Mouse (Mus musculus) macrophage (primary cell): ENCODE results near the gene Bricd5. TPM values are rescaled to one million over a fixed set of nuclear protein-coding genes. Genes with fewer than 3 reads are reported as not detected.
"Not testable (repeated sequence)": the region's sequence is repeated elsewhere in the genome, so short reads cannot be mapped to it uniquely, and the experiment has no call there.

Source experiments
- H3K27ac ChIP-seq: fragments of 350-480 bp; formaldehyde crosslinking; 2 replicates; pipeline ENCODE4 v1.9.0; 2021
- H3K36me3 ChIP-seq: fragments of 350-480 bp; formaldehyde crosslinking; 2 replicates; pipeline ENCODE4 v1.9.0; 2021; ENCODE audit errors: inconsistent target
- H3K4me3 ChIP-seq: fragments of 350-480 bp; formaldehyde crosslinking; 2 replicates; pipeline ENCODE4 v1.9.0; 2021; ENCODE audit errors: inconsistent target
- H3K79me2 ChIP-seq: fragments of 350-480 bp; formaldehyde crosslinking; 2 replicates; pipeline ENCODE4 v1.9.0; 2021; ENCODE audit errors: inconsistent target
- WGBS: methylation state at CpG from one replicate; pipeline ENCODE4 v1.1.7; 2026; ENCODE audit warnings: inconsistent platforms; ENCODE audit not compliant: missing documents; 5-methylcytosine and 5-hydroxymethylcytosine counted together
- polyA plus RNA-seq: library from polyadenylated mRNA; stranded (reverse); fragments of 250-400 nt; gene quantifications from 3 replicates; pipeline ENCODE4 v1.2.4, GENCODE M21; 2018; ENCODE audit warnings: inconsistent platforms
- total RNA-seq, 78 experiments: library from RNA; depleted of rRNA; stranded (reverse); fragments of 250-400 nt; gene quantifications; 1 replicate in 9 of 78; 2 replicates in 24 of 78; 3 replicates in 43 of 78; 4 replicates in 2 of 78; pipeline ENCODE4 v1.2.4; 2018; ENCODE audit warnings: inconsistent platforms in 56 of 78

Bricd5 gene
- total RNA-seq (2018; cell fraction: chromatin; rRNA removed), result under 1 TPM in 1 of 26 experiments, not detected in 25; 0.78 TPM
- not detected for total RNA-seq (2018; cell fraction: cytosol; rRNA removed)
- total RNA-seq (2018; cell fraction: nucleus; rRNA removed), result not detected
- polyA plus RNA-seq, result not detected in 3 replicates

DNA sequence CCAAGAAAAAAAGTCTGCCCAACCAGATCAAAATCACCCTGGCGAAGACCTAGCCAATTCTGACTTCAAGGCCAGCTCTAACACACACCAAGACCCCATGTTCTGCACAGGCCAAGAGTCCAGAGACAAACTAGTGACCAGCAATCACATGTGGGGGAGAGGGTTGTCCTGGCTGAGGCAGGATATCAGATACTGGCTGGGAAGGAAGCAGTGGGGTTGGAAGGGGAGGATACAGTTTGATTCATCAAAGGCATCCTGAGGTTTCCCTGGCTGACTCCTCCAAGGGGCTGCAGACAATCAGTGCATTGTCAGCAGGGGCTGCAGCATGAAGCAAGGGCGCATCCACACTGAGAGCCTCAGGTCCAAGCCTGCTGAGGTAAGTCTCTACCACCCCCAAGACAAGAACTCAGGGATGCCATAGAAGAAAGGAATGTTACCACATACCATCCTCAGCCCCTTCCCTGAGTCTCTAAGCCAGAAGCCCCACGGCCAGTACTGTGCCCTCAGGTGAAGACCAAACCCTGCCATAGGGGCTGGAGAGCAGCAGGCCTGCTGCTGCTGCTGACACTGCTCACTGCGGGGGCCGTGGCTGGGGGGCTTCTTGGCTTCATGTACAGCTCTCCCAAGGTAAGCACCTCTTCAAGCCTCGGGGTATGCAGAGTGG, at the start of gene Bricd5:
TSS of gene Bricd5 (plus strand) at position 273 of the 664 bp plus-strand sequence.
- no peak within 1 kb of the TSS for H3K27ac ChIP-seq
- H3K4me3 ChIP-seq, result no peak within 1 kb of the TSS
- H3K79me2 ChIP-seq, result peaks cover 23% of the 10 kb centered on the region
- WGBS, result 97% methylated on average over 5 of the region's 6 CpGs
- H3K36me3 ChIP-seq, result peaks cover 30% of the 10 kb centered on the region

DNA sequence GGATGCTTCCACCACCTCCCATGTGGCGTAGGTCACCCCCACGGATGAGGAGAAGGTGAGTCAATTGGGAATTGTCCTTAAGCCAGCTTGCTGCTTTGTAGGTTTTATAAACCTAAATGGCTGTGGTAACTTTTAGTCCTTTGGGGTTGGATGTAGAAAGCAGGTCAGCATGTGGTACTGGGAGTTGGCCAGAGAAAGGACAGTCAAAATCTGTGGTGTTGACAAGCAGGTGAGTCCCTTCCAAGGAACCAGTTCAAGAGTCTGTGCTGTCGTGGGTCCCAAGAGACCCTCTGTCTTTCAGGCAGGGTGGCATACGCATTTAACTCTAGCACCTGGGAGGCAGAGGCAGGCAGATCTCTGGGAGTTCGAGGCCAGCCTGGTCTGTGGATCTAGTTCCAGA, 49.2 kb upstream of the Bricd5 start:
- H3K4me3 ChIP-seq, result no peak overlapping the region
- peaks cover 36% of the 10 kb centered on the region for H3K79me2 ChIP-seq
- peaks cover 53% of the 10 kb centered on the region for H3K36me3 ChIP-seq
- H3K27ac ChIP-seq, result no peak overlapping the region
- WGBS, result 93% methylated on average over 5 of the region's 5 CpGs

DNA sequence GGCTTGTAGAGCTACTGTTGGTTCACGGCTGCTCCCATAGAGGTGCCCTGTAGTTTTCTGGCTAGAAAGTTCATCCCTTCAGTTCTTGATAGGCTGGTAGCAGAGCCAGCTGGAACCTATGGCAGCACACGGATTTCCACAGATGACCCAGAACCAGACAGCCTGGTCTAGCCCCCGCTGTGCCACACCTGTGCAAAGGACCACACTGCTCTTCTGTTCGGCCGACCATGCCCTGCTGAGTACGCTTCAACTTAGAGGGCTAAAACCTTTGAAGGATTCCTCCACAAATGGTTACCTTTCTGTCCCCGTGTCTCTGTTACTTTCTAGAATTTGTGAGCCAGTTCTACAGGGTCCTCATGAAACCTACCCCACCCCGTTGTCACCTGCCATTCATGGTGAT, 48.4 kb upstream of the Bricd5 start:
- Histone ChIP-seq H3K79me2 (peaks cover 28% of the 10 kb centered on the region; the same call in 1 of the 2 replicates), H3K36me3 (peaks cover 45% of the 10 kb centered on the region)
- not testable (repeated sequence) for H3K4me3 ChIP-seq, H3K27ac ChIP-seq
- 96% methylated on average over 4 of the region's 8 CpGs for WGBS

DNA sequence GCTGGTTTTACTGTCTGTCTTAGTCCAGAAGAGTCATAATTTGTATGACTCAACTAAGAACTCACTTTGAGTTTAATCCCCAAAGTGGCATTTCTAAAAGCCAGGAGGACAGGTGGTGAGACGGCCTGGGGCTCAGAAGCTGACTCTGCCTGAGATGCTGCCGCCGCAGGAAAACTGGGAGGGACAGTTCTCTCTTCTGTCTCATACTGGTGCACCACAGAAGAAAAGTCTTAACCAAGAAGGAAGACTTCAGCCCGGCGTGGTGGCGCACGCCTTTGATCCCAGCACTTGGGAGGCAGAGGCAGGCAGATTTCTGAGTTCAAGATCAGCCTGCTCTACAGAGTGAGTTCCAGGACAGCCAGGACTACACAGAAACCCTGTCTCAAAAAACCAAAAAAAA, 47.8 kb upstream of the Bricd5 start:
- peaks cover 22% of the 10 kb centered on the region; the same call in 1 of the 2 replicates for H3K79me2 ChIP-seq
- WGBS, result 84% methylated on average over 5 of the region's 7 CpGs
- H3K27ac ChIP-seq, result no peak overlapping the region
- no peak overlapping the region; the same call in 1 of the 2 replicates for H3K4me3 ChIP-seq
- peaks cover 39% of the 10 kb centered on the region for H3K36me3 ChIP-seq

DNA sequence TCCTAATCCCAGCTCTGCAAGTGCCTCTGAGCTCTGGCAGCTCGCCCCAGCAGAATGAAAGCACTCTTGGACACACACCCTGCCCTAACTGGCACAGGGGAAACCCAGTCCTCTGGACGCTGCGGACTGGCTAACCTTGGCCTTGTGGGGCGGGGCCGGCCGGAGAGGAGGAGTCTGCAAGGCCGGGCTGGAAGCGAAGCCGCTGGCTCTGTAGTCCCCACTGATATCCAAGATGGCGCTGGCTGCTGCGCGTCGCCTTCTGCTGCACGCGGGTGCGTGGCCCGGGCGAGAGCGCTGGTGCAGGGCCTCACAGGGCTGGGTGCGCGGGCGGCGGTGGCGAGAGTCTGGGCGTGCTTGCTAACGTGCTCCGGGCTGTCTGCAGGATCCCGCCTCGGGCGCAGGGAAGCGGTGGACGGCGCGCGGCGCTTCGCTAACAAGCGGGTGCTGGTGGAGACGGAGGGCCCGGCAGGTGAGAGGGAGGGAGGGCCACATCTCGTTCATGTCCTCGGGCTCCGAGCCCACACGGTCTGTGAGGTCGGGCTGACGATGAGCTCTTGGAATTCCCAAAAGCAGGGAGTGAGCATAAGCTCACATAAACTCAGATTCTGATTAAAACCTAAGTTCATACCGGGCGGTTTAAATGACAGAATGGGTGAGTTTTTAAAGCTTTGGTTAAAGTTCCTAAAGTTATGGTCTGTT, 47.1 kb upstream of the Bricd5 start, which contains the start of gene Eci1:
TSS of gene Eci1 (plus strand) at position 171 of the 699 bp plus-strand sequence.
- Histone ChIP-seq H3K36me3 (peaks cover 32% of the 10 kb centered on the region), H3K4me3 (peak within 1 kb of the TSS; percentile 47), H3K27ac (peak within 1 kb of the TSS; percentile 34), H3K79me2 (peaks cover 15% of the 10 kb centered on the region; the same call in 1 of the 2 replicates)
- WGBS, result under 1% methylated on average over 46 of the region's 48 CpGs

DNA sequence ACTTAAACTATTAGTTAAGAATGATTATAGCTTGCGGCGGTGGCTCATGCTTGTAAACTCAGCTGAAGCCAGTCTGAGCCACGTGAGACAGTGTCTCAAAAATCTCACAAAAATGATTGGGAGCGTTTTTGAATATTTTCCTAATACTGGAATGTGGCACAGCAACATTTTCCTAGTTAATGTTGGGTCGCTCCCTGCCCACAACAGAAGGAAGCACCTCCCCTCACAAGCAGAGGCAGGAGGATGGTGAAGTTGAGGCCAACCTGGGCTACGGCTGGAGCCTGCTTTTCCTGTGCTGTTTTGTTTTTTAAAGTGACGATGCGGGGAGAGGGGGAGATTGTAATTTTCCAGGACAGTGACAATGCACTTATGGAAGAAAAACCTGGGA, 46.5 kb upstream of the Bricd5 start:
- H3K79me2 ChIP-seq, result peaks cover 10% of the 10 kb centered on the region; the same call in 1 of the 2 replicates
- peak overlapping the region; percentile 34 for H3K27ac ChIP-seq
- peaks cover 27% of the 10 kb centered on the region for H3K36me3 ChIP-seq
- WGBS, result 0% methylated on average over 8 of the region's 8 CpGs
- H3K4me3 ChIP-seq, result peak overlapping the region; percentile 47

DNA sequence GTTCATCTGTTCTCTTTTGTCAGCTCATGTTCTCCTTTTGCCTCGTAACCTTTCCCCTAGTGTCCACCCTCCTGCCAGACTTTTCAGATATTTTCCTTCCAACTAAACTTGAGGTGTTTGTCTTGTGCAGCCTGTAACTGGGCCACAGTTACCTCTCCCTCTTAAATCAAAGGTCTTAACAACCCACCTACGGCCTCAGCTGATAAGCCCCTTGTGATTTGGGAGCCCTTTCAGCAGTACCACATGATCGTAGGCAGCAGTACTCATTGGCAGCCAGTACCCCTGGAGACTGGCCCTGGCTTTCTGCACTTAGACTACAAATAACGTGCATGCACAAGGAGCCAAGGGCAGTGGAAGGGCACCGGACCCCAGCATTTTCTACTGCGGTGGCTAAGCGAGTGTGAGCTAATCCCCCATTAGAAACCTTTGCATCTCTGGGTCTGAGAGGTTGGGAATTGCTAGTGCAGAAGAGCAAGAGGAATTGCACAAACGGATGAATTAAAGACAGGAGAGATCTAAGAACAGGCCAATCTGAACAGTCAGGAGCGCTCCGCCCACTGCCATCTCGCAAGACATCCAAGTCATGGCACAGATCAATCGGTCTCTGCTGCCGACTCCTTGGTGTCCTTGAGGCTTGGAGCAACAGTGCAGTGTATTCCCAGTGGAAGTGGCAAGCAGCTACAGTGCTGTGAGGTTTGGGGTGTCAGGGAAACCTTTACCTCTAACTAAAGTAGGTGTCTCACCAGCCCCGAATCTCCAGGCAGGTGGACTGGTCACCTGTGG, 44.3 kb upstream of the Bricd5 start:
- no peak overlapping the region for H3K27ac ChIP-seq
- 99% methylated on average over 14 of the region's 14 CpGs for WGBS
- peaks cover 5% of the 10 kb centered on the region; the same call in 1 of the 2 replicates for H3K36me3 ChIP-seq
- H3K79me2 ChIP-seq, result no peaks in the 10 kb centered on the region
- no peak overlapping the region for H3K4me3 ChIP-seq

DNA sequence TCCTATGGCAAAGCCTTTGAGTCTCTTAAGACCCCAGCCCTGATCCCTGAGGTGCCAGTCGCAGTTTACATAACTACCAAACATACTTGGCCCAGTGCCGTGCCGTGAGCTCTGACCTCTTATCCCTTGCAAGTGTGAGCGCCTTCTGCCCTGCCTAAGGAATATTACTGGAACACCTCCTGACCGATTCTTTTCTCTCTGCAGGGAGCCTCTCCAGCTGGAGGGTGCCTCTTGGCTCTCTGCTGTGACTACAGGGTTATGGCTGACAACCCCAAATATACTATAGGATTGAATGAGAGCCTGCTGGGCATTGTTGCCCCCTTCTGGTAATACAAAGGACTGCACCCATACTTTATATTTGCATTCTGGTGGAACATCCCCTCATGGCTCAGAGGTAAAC, 36.7 kb upstream of the Bricd5 start:
- WGBS, result 85% methylated on average over 5 of the region's 5 CpGs
- Histone ChIP-seq H3K79me2 (no peaks in the 10 kb centered on the region), H3K36me3 (peaks cover 20% of the 10 kb centered on the region; the same call in 1 of the 2 replicates), H3K4me3 (no peak overlapping the region), H3K27ac (no peak overlapping the region)

DNA sequence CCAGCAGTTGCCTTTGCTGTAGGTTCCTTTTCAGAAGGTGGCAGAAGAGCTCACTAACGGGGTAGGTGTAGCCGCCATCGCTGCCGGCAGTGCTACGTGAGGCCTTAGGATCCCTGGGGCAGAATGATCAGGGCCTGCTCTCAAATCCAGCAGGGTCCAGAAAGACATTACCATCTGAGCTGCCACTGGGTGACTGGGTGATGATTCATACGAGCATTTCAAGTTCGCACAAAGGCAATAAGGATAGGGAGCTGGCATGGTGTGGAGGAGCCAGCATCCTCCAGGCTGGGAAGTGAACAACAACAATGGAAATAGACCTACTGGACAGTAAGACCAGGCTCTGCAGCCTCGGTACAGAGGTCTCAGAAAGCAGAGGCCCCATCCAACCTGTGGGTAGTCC, 33.3 kb upstream of the Bricd5 start:
- Histone ChIP-seq H3K4me3 (no peak overlapping the region), H3K79me2 (no peaks in the 10 kb centered on the region), H3K36me3 (peaks cover 42% of the 10 kb centered on the region; the same call in 1 of the 2 replicates), H3K27ac (no peak overlapping the region)
- WGBS, result 95% methylated on average over 8 of the region's 8 CpGs

DNA sequence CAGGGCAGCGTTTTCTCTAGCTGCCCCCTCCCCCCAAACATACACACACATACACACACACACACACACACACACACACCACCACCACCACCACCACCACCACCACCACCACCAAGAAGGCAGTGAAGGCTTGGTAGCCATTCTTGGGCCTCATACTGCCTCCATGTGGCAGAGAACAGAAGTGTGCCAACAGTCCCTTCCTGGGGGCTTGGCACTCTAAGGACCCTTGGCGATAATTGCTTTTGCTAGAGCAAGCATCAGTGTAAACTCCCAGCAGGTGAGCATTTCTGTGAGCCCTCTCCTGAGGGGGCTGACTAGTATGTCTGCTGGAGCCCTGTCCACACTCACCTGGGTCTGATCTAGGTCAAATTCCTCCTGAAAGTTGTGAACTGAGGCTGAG, 32.5 kb upstream of the Bricd5 start:
- H3K4me3 ChIP-seq, result no peak overlapping the region
- H3K27ac ChIP-seq, result no peak overlapping the region
- H3K36me3 ChIP-seq, result peaks cover 50% of the 10 kb centered on the region
- no peaks in the 10 kb centered on the region for H3K79me2 ChIP-seq
- WGBS, result 88% methylated on average over 2 of the region's 2 CpGs

DNA sequence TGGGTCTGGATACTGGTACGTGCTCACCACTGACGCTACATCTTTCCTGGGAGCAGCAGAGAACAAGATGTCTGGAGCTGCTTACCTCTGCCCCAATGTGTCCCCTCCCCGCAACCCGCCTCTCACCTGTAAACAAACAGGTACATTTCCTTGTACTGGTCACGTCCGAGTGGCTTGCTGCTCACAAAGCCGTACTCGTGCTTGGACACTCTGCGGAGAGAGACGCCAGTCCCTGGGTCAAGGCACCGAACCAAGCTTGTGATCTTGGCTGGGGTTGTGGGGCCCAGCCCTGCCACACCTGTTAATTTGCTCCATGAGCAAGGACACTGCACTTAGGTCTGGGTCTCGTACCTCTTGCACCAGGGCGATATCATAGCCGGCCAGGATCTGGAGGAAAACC, 31.6 kb upstream of the Bricd5 start:
- H3K36me3 ChIP-seq, result peaks cover 53% of the 10 kb centered on the region
- H3K79me2 ChIP-seq, result no peaks in the 10 kb centered on the region
- H3K4me3 ChIP-seq, result no peak overlapping the region
- no peak overlapping the region for H3K27ac ChIP-seq
- 90% methylated on average over 11 of the region's 14 CpGs for WGBS

DNA sequence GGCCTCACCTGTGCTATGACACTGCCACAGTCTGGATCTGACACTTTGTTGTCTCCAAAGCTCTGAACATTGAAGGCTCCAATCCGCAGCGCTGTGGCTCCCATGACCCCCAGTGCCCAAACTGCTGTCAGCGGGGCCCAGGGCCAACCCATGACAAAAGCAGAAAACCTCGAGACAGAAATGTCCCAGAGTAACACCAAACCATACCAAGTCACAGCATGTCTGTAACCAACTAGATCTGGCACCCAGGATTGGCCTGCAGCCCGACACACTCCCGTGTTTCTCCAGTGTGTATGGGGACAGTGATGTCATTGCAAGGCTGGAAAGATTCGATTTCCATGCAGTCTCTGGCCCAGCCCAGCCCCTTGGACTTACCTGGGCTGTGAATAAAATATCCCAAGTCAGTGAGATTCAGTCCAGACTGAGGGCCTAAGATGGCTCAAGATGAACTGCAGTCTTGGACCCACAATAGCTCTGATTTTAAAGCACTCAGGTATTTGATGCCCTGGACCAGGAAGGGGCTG, 31.0 kb upstream of the Bricd5 start, which contains the start of gene Dnase1l2:
TSS of gene Dnase1l2 (minus strand) at position 474 of the 524 bp plus-strand sequence.
- Histone ChIP-seq H3K27ac (no peak within 1 kb of the TSS), H3K36me3 (peaks cover 53% of the 10 kb centered on the region), H3K79me2 (no peaks in the 10 kb centered on the region), H3K4me3 (no peak within 1 kb of the TSS)
- WGBS, result 86% methylated on average over 7 of the region's 7 CpGs

DNA sequence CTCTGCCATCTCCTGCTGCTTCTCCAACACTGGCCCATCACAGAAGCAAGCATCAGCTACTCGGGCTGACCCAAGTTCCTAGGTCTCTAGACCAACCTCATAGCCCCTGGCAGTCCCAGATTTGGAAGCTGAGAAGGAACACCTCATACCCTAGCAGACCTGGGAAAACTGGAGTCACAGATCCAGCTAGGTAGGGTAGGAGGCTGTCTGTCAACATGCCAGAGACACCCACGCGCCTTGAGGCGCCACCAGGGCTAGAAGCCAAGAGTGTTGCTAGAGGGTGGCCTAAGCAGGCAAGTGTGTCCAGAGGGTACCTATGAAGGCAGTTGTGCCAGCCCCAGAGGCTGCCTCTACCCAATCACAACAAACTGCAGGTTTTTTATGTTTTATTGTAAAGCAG, 30.3 kb upstream of the Bricd5 start:
- Histone ChIP-seq H3K4me3 (no peak overlapping the region), H3K36me3 (peaks cover 55% of the 10 kb centered on the region), H3K79me2 (no peaks in the 10 kb centered on the region), H3K27ac (no peak overlapping the region)
- 90% methylated on average over 4 of the region's 4 CpGs for WGBS

DNA sequence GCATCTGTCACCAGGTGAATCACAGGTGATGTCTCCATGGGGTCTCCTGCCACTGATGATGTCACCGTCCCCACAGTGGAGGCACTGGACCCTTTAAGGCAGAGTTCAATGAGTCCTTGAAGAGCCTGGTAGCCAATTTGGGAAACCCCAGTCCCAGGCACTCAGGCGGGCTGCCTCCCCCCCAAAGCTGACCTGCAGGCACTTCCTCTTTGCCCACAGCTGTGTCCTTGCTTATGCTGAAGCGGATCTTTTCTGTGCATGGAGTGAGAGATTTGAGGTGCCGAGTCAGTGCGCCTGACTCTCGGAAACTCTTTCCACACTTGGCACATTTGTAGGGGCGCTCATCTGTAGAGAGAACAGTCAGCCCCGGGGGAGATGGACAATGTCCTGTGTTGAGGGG, 27.1 kb upstream of the Bricd5 start:
- Histone ChIP-seq H3K27ac (no peak overlapping the region), H3K79me2 (peaks cover 5% of the 10 kb centered on the region; the same call in 1 of the 2 replicates), H3K4me3 (no peak overlapping the region), H3K36me3 (peaks cover 60% of the 10 kb centered on the region)
- WGBS, result 51% methylated on average over 8 of the region's 8 CpGs
